In genomic region chr17:23742941-23743340, GRCm38 (mm10) we compare ENCODE assay signal across 14 mouse cellular contexts. TPM values are rescaled to one million over a fixed set of nuclear protein-coding genes. Genes with fewer than 3 reads are reported as not detected.
DNase-seq lines count a peak whose midpoint lies in the region; ATAC-seq and TF ChIP-seq lines count a peak whose summit lies in the region.
"Had no signal": no experiment of that assay in that cellular context is flagged by ENCODE, and none has a peak within 500 bp of the region (broad histone marks: within the 10 kb centered on the region; RNA-seq: fewer than 3 reads in every experiment).

No protein-coding gene starts in this region.

- no peak overlapping the region for H3K27ac ChIP-seq in forebrain, embryonic 10.5 days
- no peak overlapping the region for H3K27ac ChIP-seq in forebrain, embryonic 11.5 days (ENCODE audit: low read depth, low read length)
- H3K27ac ChIP-seq in liver, embryonic 13.5 days = no peak overlapping the region
- no peak overlapping the region for H3K27ac ChIP-seq in liver, embryonic 12.5 days
- H3K27ac ChIP-seq in embryonic facial prominence, embryonic 14.5 days (replicated peaks; ENCODE audit: low read depth, low read length) = no peak overlapping the region
- H3K27ac ChIP-seq in midbrain, postnatal 0 days (ENCODE audit: low read depth, low read length) = no peak overlapping the region
- H3K27ac ChIP-seq: heart, adult 2 months had no signal

- TF ChIP-seq CTCF in midbrain, postnatal 0 days (IDR thresholded peaks at IDR 0.05) = no peak

- 0 out of 2 replicates have a peak, but pooled peaks cover 7% of the 10 kb centered on the region for H3K9me3 ChIP-seq in forebrain, embryonic 10.5 days
- H3K9me3 ChIP-seq in forebrain, embryonic 11.5 days (ENCODE audit: control insufficient read depth, low read length) = no peaks in the 10 kb centered on the region
- no peaks in the 10 kb centered on the region for H3K9me3 ChIP-seq in liver, embryonic 13.5 days (replicated peaks)
- H3K9me3 ChIP-seq in liver, embryonic 12.5 days (replicated peaks) = no peaks in the 10 kb centered on the region
- H3K9me3 ChIP-seq in embryonic facial prominence, embryonic 14.5 days (ENCODE audit: control insufficient read depth, low read length) = no peaks in the 10 kb centered on the region
- no peaks in the 10 kb centered on the region for H3K9me3 ChIP-seq in midbrain, postnatal 0 days (ENCODE audit: low read length)

- H3K9ac ChIP-seq in forebrain, embryonic 11.5 days (ENCODE audit: low read length) = no peak overlapping the region
- no peak overlapping the region for H3K9ac ChIP-seq in liver, embryonic 13.5 days
- no peak overlapping the region for H3K9ac ChIP-seq in liver, embryonic 12.5 days
- no peak overlapping the region for H3K9ac ChIP-seq in embryonic facial prominence, embryonic 14.5 days (ENCODE audit: low read depth, low read length)
- H3K9ac ChIP-seq in midbrain, postnatal 0 days (replicated peaks; ENCODE audit: low read length, poor library complexity, severe bottlenecking) = no peak overlapping the region

- H3K4me3 ChIP-seq in forebrain, embryonic 10.5 days = peak overlapping the region; percentile 34; the same call in 1 of the 2 replicates
- no peak overlapping the region for H3K4me3 ChIP-seq in forebrain, embryonic 11.5 days (ENCODE audit: low read depth, low read length)
- 0 out of 2 replicates have a peak overlapping the region, but pooled peaks have one; percentile 12 for H3K4me3 ChIP-seq in liver, embryonic 13.5 days (replicated peaks)
- no peak overlapping the region for H3K4me3 ChIP-seq in liver, embryonic 12.5 days
- peak overlapping the region; percentile 26; the same call in 1 of the 2 replicates for H3K4me3 ChIP-seq in embryonic facial prominence, embryonic 14.5 days (ENCODE audit: low read depth, low read length)
- H3K4me3 ChIP-seq in midbrain, postnatal 0 days (ENCODE audit: low read depth, low read length) = peak overlapping the region; percentile 25; the same call in 1 of the 2 replicates
- H3K4me3 ChIP-seq: erythroblast, embryonic 14.5 days had no signal

- H3K4me2 ChIP-seq in forebrain, embryonic 11.5 days (ENCODE audit: low read depth, low read length, severe bottlenecking) = no peak overlapping the region
- no peak overlapping the region for H3K4me2 ChIP-seq in liver, embryonic 13.5 days
- H3K4me2 ChIP-seq in liver, embryonic 12.5 days = no peak overlapping the region; the same call in 1 of the 2 replicates
- H3K4me2 ChIP-seq in embryonic facial prominence, embryonic 14.5 days (ENCODE audit: low read depth, low read length) = peak overlapping the region; percentile 54; the same call in 1 of the 2 replicates
- no peak overlapping the region for H3K4me2 ChIP-seq in midbrain, postnatal 0 days (ENCODE audit: low read depth, low read length, poor library complexity, severe bottlenecking)

- intact Hi-C loops in left cerebral cortex, postnatal 10 days (cut with DNase I) = no loop called here

- 63% methylated on average over 12 of the region's 12 CpGs for WGBS in forebrain, embryonic 10.5 days
- 61% methylated on average over 12 of the region's 12 CpGs for WGBS in forebrain, embryonic 11.5 days
- WGBS in liver, embryonic 13.5 days (ENCODE audit: insufficient replicate concordance) = 46% methylated on average over 12 of the region's 12 CpGs
- WGBS in liver, embryonic 12.5 days (ENCODE audit: insufficient replicate concordance) = 53% methylated on average over 12 of the region's 12 CpGs
- 65% methylated on average over 12 of the region's 12 CpGs for WGBS in embryonic facial prominence, embryonic 14.5 days
- 67% methylated on average over 12 of the region's 12 CpGs for WGBS in midbrain, postnatal 0 days

- peaks cover 99% of the 10 kb centered on the region for H3K27me3 ChIP-seq in forebrain, embryonic 10.5 days (ENCODE audit: poor library complexity, severe bottlenecking)
- peaks cover 61% of the 10 kb centered on the region for H3K27me3 ChIP-seq in forebrain, embryonic 11.5 days (ENCODE audit: control insufficient read depth, insufficient read depth, low read length)
- H3K27me3 ChIP-seq in liver, embryonic 13.5 days = peaks cover 99% of the 10 kb centered on the region
- H3K27me3 ChIP-seq in liver, embryonic 12.5 days (replicated peaks) = peaks cover 100% of the 10 kb centered on the region
- H3K27me3 ChIP-seq in embryonic facial prominence, embryonic 14.5 days (replicated peaks; ENCODE audit: control insufficient read depth, insufficient read depth, low read length) = peaks cover 84% of the 10 kb centered on the region
- peaks cover 42% of the 10 kb centered on the region for H3K27me3 ChIP-seq in midbrain, postnatal 0 days (ENCODE audit: insufficient read depth, low read length)

- no peak for DNase-seq in forebrain, embryonic 10.5 days (ENCODE audit: extremely low spot score, low spot score)
- no peak for DNase-seq in forebrain, embryonic 11.5 days (ENCODE audit: low spot score)
- no peak for DNase-seq in liver, embryonic 13.5 days
- DNase-seq in embryonic facial prominence, embryonic 14.5 days (ENCODE audit: low spot score) = no peak
- no peak for DNase-seq in midbrain, postnatal 0 days (ENCODE audit: low spot score)
- no peak for DNase-seq in adrenal gland, adult 18-20 months (ENCODE audit: low spot score in 2 of 2)
- DNase-seq in left cerebral cortex, postnatal 10 days (ENCODE audit: extremely low spot score in 1 of 2, low spot score in 2 of 2) = no peak
- DNase-seq: cerebellum, adult 8-10 months had no signal

- peaks cover 64% of the 10 kb centered on the region for H3K4me1 ChIP-seq in forebrain, embryonic 10.5 days
- peaks cover 28% of the 10 kb centered on the region for H3K4me1 ChIP-seq in forebrain, embryonic 11.5 days (replicated peaks; ENCODE audit: control insufficient read depth, insufficient read depth, low read length)
- peaks cover 58% of the 10 kb centered on the region for H3K4me1 ChIP-seq in liver, embryonic 13.5 days (replicated peaks)
- peaks cover 52% of the 10 kb centered on the region for H3K4me1 ChIP-seq in liver, embryonic 12.5 days
- peaks cover 25% of the 10 kb centered on the region for H3K4me1 ChIP-seq in embryonic facial prominence, embryonic 14.5 days (ENCODE audit: control insufficient read depth, insufficient read depth, low read length)
- peaks cover 10% of the 10 kb centered on the region for H3K4me1 ChIP-seq in midbrain, postnatal 0 days (ENCODE audit: insufficient read depth, low read length)

- peaks cover 1% of the 10 kb centered on the region; the same call in 1 of the 2 replicates for H3K36me3 ChIP-seq in forebrain, embryonic 10.5 days (replicated peaks)
- H3K36me3 ChIP-seq in forebrain, embryonic 11.5 days (ENCODE audit: control insufficient read depth, insufficient read depth, low read length) = no peaks in the 10 kb centered on the region
- no peaks in the 10 kb centered on the region for H3K36me3 ChIP-seq in liver, embryonic 13.5 days
- no peaks in the 10 kb centered on the region; the same call in 1 of the 2 replicates for H3K36me3 ChIP-seq in liver, embryonic 12.5 days
- no peaks in the 10 kb centered on the region for H3K36me3 ChIP-seq in embryonic facial prominence, embryonic 14.5 days (ENCODE audit: control insufficient read depth, insufficient read depth, low read length)
- no peaks in the 10 kb centered on the region; the same call in 1 of the 2 replicates for H3K36me3 ChIP-seq in midbrain, postnatal 0 days (ENCODE audit: insufficient read depth, low read length)

- no peak for ATAC-seq in forebrain, embryonic 11.5 days (replicated peaks; ENCODE audit: low FRiP score)
- ATAC-seq in liver, embryonic 13.5 days (ENCODE audit: low read depth) = no peak
- ATAC-seq in liver, embryonic 12.5 days = no peak
- no peak for ATAC-seq in embryonic facial prominence, embryonic 14.5 days (ENCODE audit: low read depth)
- no peak for ATAC-seq in midbrain, postnatal 0 days (ENCODE audit: low FRiP score)

RNA-seq across cellular contexts. Expression of gene Paqr4, which starts 2.3 kb away (rescaled TPM):
- 21.5 and 23.9 TPM in 2 replicates for polyA plus RNA-seq in forebrain, embryonic 10.5 days (2016; fragmentation: Nextera tagmentation; extraction: Ambion mirVana)
- polyA plus RNA-seq in forebrain, embryonic 11.5 days (2014; fragmentation: Nextera tagmentation; extraction: Ambion mirVana) = 26.5 and 28.8 TPM in 2 replicates
- 7.8 and 7.9 TPM in 2 replicates for polyA plus RNA-seq in liver, embryonic 13.5 days (2015; fragmentation: Nextera tagmentation; extraction: Ambion mirVana)
- polyA plus RNA-seq in liver, embryonic 12.5 days (2016; fragmentation: Nextera tagmentation; extraction: Ambion mirVana) = 7.4 and 8.4 TPM in 2 replicates
- 20.9 and 22.9 TPM in 2 replicates for polyA plus RNA-seq in embryonic facial prominence, embryonic 14.5 days (2014; fragmentation: Nextera tagmentation; extraction: Ambion mirVana)
- total RNA-seq in midbrain, postnatal 0 days (2014; rRNA removed) = 83.6 and 103 TPM in 2 replicates
- polyA plus RNA-seq in midbrain, postnatal 0 days (2015; fragmentation: Nextera tagmentation; extraction: Ambion mirVana) = 66.0 and 73.8 TPM in 2 replicates
- total RNA-seq in adrenal gland, adult 18-20 months (2021) = 10 to 100 TPM in 1 of 2 experiments, 1 to 10 TPM in 1; 8.5 to 12.7 TPM
- 10 to 100 TPM; 55.8 to 57.7 TPM for total RNA-seq in left cerebral cortex, postnatal 10 days (2021)

RNA-seq across cellular contexts. Expression of gene Kremen2, which starts 2.7 kb away (rescaled TPM):
- polyA plus RNA-seq in forebrain, embryonic 10.5 days (2016; fragmentation: Nextera tagmentation; extraction: Ambion mirVana) = 1.5 and 2.9 TPM in 2 replicates
- polyA plus RNA-seq in forebrain, embryonic 11.5 days (2014; fragmentation: Nextera tagmentation; extraction: Ambion mirVana) = 2.2 and 2.6 TPM in 2 replicates
- polyA plus RNA-seq in liver, embryonic 13.5 days (2015; fragmentation: Nextera tagmentation; extraction: Ambion mirVana) = 0.10 and 0.17 TPM in 2 replicates
- 0.17 and 0.55 TPM in 2 replicates for polyA plus RNA-seq in liver, embryonic 12.5 days (2016; fragmentation: Nextera tagmentation; extraction: Ambion mirVana)
- polyA plus RNA-seq in embryonic facial prominence, embryonic 14.5 days (2014; fragmentation: Nextera tagmentation; extraction: Ambion mirVana) = 12.9 and 21.2 TPM in 2 replicates
- total RNA-seq in midbrain, postnatal 0 days (2014; rRNA removed) = 0.38 and 2.5 TPM in 2 replicates
- polyA plus RNA-seq in midbrain, postnatal 0 days (2015; fragmentation: Nextera tagmentation; extraction: Ambion mirVana) = 1.3 TPM in 2 replicates
- total RNA-seq in adrenal gland, adult 18-20 months (2021) = under 1 TPM in 1 of 2 experiments, not detected in 1; 0.13 TPM
- total RNA-seq in left cerebral cortex, postnatal 10 days (2021) = under 1 TPM in 1 of 2 experiments, not detected in 1; 0.36 TPM
- total RNA-seq: adrenal gland, postnatal 25 days; heart, adult 2 months; megakaryocyte, adult 5-6 weeks had no signal
- polyA plus RNA-seq: erythroblast, embryonic 14.5 days had no signal

RNA-seq across cellular contexts. Expression of gene Pkmyt1, which starts 16.8 kb away (rescaled TPM):
- 63.3 and 64.5 TPM in 2 replicates for polyA plus RNA-seq in forebrain, embryonic 10.5 days (2016; fragmentation: Nextera tagmentation; extraction: Ambion mirVana)
- 61.3 and 62.9 TPM in 2 replicates for polyA plus RNA-seq in forebrain, embryonic 11.5 days (2014; fragmentation: Nextera tagmentation; extraction: Ambion mirVana)
- 26.6 and 27.8 TPM in 2 replicates for polyA plus RNA-seq in liver, embryonic 13.5 days (2015; fragmentation: Nextera tagmentation; extraction: Ambion mirVana)
- 41.1 and 42.1 TPM in 2 replicates for polyA plus RNA-seq in liver, embryonic 12.5 days (2016; fragmentation: Nextera tagmentation; extraction: Ambion mirVana)
- 39.6 and 40.3 TPM in 2 replicates for polyA plus RNA-seq in embryonic facial prominence, embryonic 14.5 days (2014; fragmentation: Nextera tagmentation; extraction: Ambion mirVana)
- total RNA-seq in midbrain, postnatal 0 days (2014; rRNA removed) = 18.3 and 18.4 TPM in 2 replicates
- polyA plus RNA-seq in midbrain, postnatal 0 days (2015; fragmentation: Nextera tagmentation; extraction: Ambion mirVana) = 18.0 and 18.3 TPM in 2 replicates
- total RNA-seq in adrenal gland, adult 18-20 months (2021) = 1 to 10 TPM; 2.1 to 2.4 TPM
- 1 to 10 TPM; 6.5 to 7.2 TPM for total RNA-seq in left cerebral cortex, postnatal 10 days (2021)

RNA-seq across cellular contexts. Expression of gene 1520401A03Rik, which starts 20.4 kb away (rescaled TPM):
- polyA plus RNA-seq in forebrain, embryonic 10.5 days (2016; fragmentation: Nextera tagmentation; extraction: Ambion mirVana) = 0.06 TPM in 1 of 2 replicates, not detected in the other
- polyA plus RNA-seq in forebrain, embryonic 11.5 days (2014; fragmentation: Nextera tagmentation; extraction: Ambion mirVana) = not detected in 2 replicates
- polyA plus RNA-seq in liver, embryonic 13.5 days (2015; fragmentation: Nextera tagmentation; extraction: Ambion mirVana) = 0.05 TPM in 1 of 2 replicates, not detected in the other
- 0.05 and 0.10 TPM in 2 replicates for polyA plus RNA-seq in liver, embryonic 12.5 days (2016; fragmentation: Nextera tagmentation; extraction: Ambion mirVana)
- polyA plus RNA-seq in embryonic facial prominence, embryonic 14.5 days (2014; fragmentation: Nextera tagmentation; extraction: Ambion mirVana) = 1.6 and 2.8 TPM in 2 replicates
- 0.19 TPM in 1 of 2 replicates, not detected in the other for total RNA-seq in midbrain, postnatal 0 days (2014; rRNA removed)
- polyA plus RNA-seq in midbrain, postnatal 0 days (2015; fragmentation: Nextera tagmentation; extraction: Ambion mirVana) = 0.15 TPM in 1 of 2 replicates, not detected in the other
- 1 to 10 TPM; 2.2 to 6.7 TPM for total RNA-seq in adrenal gland, adult 18-20 months (2021)
- under 1 TPM; 0.11 to 0.61 TPM for total RNA-seq in left cerebral cortex, postnatal 10 days (2021)
- total RNA-seq: heart, adult 2 months; megakaryocyte, adult 5-6 weeks had no signal
- polyA plus RNA-seq: heart, adult 2 months; kidney, adult 2 months had no signal

RNA-seq across cellular contexts. Expression of gene Flywch1, which starts 28.5 kb away (rescaled TPM):
- polyA plus RNA-seq in forebrain, embryonic 10.5 days (2016; fragmentation: Nextera tagmentation; extraction: Ambion mirVana) = 190 and 197 TPM in 2 replicates
- 167 and 174 TPM in 2 replicates for polyA plus RNA-seq in forebrain, embryonic 11.5 days (2014; fragmentation: Nextera tagmentation; extraction: Ambion mirVana)
- 12.6 and 13.0 TPM in 2 replicates for polyA plus RNA-seq in liver, embryonic 13.5 days (2015; fragmentation: Nextera tagmentation; extraction: Ambion mirVana)
- 22.4 and 22.6 TPM in 2 replicates for polyA plus RNA-seq in liver, embryonic 12.5 days (2016; fragmentation: Nextera tagmentation; extraction: Ambion mirVana)
- 62.9 and 74.7 TPM in 2 replicates for polyA plus RNA-seq in embryonic facial prominence, embryonic 14.5 days (2014; fragmentation: Nextera tagmentation; extraction: Ambion mirVana)
- total RNA-seq in midbrain, postnatal 0 days (2014; rRNA removed) = 248 and 253 TPM in 2 replicates
- 188 TPM in 2 replicates for polyA plus RNA-seq in midbrain, postnatal 0 days (2015; fragmentation: Nextera tagmentation; extraction: Ambion mirVana)
- total RNA-seq in adrenal gland, adult 18-20 months (2021) = 10 to 100 TPM; 72.5 to 89.3 TPM
- total RNA-seq in left cerebral cortex, postnatal 10 days (2021) = 100 to 1,000 TPM; 125 to 133 TPM

Comparison
In these comparisons a context has a peak if more than half of its experiments do, and no peak if none do; other contexts are left out.
1. H3K4me3 ChIP-seq: peak in forebrain, embryonic 10.5 days (single experiment), liver, embryonic 13.5 days (single experiment), embryonic facial prominence, embryonic 14.5 days (single experiment) and midbrain, postnatal 0 days (single experiment); none in forebrain, embryonic 11.5 days (single experiment) and liver, embryonic 12.5 days (single experiment).